Mouse (Mus musculus) adrenal gland, postnatal 4 days (tissue): ENCODE data around the gene Timm23. TPM values are rescaled to one million over a fixed set of nuclear protein-coding genes. Genes with fewer than 3 reads are reported as not detected.
A peak's percentile ranks its signal among the peaks of the same experiment; 100 is the strongest.
"Not testable (repeated sequence)": the region's sequence is repeated elsewhere in the genome, so short reads cannot be mapped to it uniquely, and the experiment has no call there.

ENCODE experiments used
- DNase-seq, 2 experiments: peaks; one replicate each; pipeline ENCODE4 v3.0.0; 2021 to 2022; ENCODE audit warnings: low spot score in 2 of 2, mixed read lengths in 2 of 2
- long read RNA-seq, 2 experiments: library from polyadenylated mRNA; stranded (forward); transcript quantifications; one replicate each; pipeline ENCODE4 v2.0.0; 2021
- total RNA-seq, 2 experiments: library from RNA; stranded (reverse); gene quantifications; 2 replicates each; pipeline ENCODE4 v1.2.3; 2021

Timm23 gene
- total RNA-seq, result 100 to 1,000 TPM; 108 to 118 TPM
- long read RNA-seq, experiment 1, transcript Timm23-201 (7 exons, 1,173 nt), result major isoform, 231 of 243 reads
- long read RNA-seq, experiment 1, partial matches to known transcripts, result 2 of 243 reads
- long read RNA-seq, experiment 1, other reads (novel, unspliced or antisense), result 10 of 243 reads
- long read RNA-seq, experiment 2, transcript Timm23-201 (7 exons, 1,173 nt), result major isoform, 239 of 257 reads
- long read RNA-seq, experiment 2, partial matches to known transcripts, result 0 of 257 reads
- long read RNA-seq, experiment 2, other reads (novel, unspliced or antisense), result 17 of 257 reads

DNA sequence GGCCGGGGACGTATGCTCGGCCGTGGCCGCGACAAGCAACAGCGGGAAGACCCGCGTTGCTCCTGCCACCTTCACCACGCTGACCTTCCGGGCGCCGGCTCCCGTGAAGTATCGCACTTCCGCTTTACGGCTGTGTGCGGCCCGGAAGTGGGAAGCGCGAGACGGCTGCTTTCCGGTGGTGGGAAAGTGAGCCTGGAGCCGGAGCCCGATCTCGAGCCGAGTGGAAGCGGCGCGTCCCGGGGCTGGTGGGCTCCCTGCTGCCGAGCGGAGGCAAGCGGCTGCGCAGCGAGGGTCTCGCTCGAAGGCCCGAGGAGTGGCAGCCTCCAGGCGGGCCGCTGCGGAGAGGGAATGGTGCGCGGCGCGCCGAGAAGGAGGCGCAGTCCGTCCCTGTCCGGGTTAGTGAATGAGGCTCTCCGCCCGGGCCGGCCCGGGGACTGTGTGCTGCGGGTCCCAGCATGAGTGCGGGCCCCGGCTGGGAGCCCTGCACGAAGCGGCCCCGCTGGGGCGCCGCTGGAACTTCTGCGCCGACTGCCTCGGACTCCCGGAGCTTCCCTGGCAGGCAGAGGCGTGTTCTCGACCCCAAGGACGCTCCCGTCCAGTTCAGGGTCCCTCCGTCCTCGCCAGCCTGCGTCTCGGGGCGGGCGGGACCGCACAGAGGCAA, at the start of gene Timm23, which contains the start of gene Parg:
Timm23 (minus strand) TSS at position 108 of the 661 bp plus-strand sequence.
Parg (plus strand) TSS at position 159 of the 661 bp plus-strand sequence.
- peak; percentile 51 to 75 for DNase-seq

DNA sequence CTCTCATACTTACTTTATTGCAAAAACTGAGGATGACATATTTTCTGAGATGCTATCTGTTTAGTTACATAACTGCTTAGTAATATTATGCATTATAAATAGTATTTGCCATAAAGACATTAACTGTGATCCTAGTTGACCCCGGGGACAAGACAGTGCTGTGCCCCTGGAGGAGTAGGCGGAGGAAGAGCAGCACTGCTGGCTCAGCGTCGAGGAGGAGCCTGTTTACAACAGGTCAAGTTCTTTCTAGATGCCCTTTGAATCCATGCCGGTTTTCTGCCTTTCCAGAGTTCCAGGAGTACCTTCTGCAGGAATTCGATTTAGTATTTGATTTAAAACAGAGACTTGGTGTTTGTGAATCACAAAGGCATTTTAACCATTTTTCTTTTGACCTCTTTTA, 47.9 kb upstream of the Timm23 start:
- DNase-seq, result no peak

DNA sequence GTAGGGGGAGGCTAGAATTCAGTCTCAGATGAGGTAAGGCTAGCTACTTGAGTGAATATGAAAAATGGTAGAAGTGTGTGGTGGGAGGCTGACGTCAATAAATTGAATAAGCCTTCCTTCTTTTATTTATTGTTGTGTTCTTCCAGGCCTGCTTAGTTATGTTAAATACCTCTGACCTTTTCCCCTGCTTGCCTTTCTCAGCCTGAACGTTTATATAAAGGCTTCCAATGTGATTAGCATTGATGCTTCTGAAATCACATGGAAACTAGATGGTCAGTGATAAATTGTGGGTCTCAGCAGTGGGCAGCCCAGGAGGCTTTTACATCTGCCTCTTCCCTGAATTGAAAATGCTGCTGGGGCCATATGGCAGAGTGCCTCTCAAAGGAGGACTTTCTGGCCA, 44.3 kb upstream of the Timm23 start:
- DNase-seq, result no peak

DNA sequence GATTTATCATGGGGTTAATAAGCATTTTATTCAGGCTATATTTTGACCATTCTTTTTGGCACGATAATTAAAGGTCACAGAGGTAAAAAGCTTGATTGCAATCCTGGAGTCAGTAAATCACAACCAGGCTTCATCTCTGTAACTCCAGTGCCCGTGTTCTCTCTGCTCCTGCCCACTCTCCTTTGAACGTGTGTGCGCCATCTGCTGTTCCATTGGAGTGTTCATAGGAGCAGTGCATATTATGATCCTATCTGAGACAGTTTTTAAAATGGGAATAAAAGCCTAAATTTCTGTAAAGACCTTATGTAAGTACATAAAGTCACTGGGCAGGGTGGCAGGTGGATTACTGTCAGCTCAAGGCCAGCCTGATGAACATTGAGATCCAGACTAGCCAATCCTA, 40.7 kb upstream of the Timm23 start:
- DNase-seq, result no peak

DNA sequence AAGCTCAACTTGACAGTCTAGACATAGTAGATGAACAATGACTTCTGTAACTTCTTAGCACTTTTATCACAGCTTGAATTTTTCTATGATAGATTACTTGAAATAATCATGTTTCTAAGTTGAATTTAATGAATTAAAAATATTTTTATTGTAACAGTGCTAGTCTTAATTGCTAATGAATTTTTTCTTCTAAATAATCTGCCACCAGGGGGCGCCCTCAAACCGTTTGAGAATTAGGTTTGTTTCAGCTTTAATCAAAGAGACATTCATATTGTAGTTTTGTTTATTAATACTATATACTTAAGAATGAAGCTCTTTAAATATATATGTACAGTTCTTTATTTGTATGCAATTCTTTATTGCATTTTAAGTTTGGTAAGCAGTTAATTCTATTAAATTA, 27.3 kb upstream of the Timm23 start:
- DNase-seq, result peak in 1 of 2 experiments; percentile 17

DNA sequence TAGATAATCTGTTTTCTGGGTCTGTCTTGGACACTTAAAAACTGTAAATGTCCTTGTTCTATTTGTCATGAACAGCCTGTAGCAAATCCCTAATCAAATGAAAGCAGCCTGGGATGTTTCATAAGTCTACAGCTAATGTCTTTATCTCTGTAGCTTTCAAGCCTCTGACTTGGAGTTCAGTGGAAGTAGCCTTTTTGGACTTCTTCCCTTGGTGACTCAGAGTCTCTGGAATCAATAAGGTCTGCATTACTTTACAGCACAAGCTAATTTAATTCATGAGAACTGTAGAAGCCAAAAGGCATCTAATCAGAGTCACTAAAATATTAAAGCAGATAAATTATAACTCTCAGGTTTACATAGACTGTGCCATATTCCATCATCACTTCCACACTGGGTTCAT, 24.9 kb upstream of the Timm23 start:
- DNase-seq, result no peak

DNA sequence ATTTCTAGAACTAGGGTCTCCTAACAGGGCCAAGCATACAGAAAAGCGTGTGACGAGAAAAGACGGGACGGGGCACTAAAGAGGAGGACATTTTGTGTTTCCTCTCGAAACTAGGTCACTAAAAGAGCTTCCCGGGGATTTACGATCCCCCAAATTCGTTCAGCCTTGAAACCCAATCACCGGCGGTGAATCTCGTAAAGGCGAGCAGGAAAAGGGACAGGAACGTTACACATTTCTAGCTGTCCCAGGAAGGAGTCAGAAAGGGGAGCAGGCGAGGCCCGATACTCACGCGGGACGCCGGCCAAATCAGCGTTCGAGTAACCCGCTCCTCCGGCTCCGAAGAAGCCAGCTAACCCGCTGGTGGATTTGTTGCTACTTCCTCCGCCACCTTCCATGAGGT, 344 bp downstream of the Timm23 start:
- DNase-seq, result peak in 1 of 2 experiments; percentile 21

DNA sequence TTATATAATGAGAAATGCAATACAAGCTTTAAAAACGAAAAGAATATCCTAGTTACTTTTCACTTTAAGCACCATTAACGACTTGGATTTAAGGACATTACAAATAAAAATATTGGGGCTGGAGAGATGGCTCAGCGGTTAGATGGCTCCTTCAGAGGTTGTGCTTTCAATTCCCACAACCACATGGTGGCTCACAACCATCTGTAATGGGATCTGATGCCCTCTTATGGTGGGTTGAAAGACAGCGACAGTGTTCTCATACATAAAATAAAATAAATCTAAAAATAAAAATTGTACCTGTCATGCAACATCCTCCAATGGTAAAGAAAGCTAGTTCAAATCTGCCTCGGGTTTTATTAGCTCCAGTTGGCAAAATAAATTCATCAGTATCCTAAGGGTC, 8.1 kb downstream of the Timm23 start:
- not testable (repeated sequence) for DNase-seq

DNA sequence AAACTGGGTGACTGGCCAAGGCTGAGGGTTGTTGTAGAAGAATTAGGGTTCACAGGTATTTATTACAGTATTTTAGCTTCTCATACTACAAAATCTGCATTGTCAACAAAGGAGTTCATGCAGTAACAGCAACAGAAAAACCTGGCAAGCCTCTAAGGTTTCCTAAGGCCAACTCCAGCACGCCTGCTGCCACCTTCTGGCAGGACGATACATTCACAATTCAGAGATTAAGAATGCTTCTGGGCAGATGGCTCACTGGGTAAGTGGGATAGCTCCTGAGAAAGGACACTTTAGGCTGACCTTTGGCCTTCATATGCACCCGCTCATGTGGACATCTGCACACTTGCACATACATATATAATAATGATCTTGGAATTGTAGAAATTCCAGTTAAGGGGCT, 9.3 kb downstream of the Timm23 start:
- peak in 1 of 2 experiments; percentile 21 for DNase-seq

DNA sequence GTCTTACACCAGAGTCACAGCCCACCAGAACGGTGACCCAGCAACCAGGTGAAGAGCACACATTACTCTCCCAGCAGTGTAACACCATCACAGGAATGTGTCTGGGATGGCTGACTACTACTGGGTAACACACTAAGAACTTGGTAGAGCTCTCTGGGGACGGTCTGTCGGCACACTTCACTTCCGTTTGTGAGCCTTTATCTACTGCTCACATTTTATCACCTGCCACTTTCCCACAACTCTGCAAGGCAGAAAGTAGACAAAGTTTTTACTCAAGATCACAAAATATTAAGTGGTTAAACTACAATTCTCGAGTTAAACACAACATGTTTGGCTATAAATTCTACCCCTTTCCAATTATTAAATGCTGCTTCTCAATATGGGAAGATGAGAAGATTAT, 9.8 kb downstream of the Timm23 start:
- no peak for DNase-seq

DNA sequence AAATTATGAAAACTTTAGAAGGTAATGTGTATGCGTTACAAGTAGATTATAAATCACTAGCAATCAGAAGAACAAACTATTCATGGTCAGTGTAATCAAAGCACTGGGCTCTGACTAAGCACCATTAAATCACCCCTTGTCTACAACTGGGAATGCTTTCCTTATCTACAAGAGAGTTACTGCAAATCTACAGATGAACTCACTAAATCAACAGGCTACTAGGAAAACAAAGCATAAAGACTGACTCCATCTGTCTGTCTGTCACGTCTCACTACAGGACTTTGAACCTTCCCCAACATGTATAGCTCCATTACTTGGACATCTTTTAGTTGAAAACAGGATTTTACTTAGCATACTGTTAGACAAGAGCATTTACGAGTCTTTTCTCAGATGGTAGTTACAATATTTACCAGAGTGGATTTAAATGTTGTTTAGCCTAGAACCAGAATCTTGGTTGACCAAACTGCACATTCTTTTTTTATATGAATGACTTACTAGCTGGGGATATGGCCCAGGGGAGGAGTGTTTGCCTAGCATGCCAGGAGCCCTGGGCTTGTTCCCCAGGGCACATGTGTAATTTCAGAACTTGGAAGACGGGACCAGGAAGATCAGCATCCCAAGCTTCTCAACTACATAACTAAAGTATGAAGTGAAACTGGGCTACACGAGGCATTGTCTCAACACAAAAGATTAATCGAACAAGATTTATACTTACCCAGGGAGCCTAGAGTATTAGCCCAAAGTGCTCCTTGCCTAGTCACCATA, 10.9 kb downstream of the Timm23 start:
- no peak for DNase-seq

DNA sequence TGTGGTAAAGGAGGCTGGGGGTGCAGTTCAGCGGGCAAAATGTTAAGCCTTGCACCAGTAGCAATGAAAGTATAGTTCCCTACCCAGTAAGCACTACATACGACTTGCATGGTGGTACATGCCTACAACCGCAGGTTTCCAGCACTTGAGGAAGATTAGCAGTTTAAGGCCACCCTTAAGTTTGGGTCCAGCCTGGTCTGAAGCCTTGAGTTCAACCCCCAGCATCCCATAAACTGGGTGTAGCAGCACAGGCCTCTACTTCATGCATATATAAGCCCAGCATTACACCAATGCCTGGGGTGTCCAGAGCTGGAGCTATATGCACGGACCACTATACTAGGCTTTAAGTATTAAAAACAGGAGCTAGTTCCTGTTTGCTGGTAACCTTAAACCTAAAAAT, 17.9 kb downstream of the Timm23 start:
- no peak for DNase-seq

DNA sequence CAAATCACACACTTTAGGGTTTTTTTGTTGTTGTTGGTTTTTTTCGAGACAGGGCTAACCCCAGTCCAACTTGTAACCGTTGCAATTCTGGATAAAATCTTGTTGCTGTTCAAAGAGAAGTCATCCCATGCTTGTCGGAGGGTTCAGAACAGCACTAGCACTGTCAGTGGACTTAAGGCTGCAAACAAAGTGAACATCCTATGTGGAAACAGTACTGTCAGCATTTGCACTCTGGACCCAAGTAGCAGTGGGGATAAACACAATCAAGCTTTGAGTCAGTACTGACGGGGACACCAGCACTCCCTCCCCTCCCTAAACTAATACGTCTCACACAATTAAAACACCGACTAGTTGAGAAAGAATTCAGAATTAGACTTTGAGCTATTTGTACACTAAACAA, 20.8 kb downstream of the Timm23 start:
- no peak for DNase-seq

DNA sequence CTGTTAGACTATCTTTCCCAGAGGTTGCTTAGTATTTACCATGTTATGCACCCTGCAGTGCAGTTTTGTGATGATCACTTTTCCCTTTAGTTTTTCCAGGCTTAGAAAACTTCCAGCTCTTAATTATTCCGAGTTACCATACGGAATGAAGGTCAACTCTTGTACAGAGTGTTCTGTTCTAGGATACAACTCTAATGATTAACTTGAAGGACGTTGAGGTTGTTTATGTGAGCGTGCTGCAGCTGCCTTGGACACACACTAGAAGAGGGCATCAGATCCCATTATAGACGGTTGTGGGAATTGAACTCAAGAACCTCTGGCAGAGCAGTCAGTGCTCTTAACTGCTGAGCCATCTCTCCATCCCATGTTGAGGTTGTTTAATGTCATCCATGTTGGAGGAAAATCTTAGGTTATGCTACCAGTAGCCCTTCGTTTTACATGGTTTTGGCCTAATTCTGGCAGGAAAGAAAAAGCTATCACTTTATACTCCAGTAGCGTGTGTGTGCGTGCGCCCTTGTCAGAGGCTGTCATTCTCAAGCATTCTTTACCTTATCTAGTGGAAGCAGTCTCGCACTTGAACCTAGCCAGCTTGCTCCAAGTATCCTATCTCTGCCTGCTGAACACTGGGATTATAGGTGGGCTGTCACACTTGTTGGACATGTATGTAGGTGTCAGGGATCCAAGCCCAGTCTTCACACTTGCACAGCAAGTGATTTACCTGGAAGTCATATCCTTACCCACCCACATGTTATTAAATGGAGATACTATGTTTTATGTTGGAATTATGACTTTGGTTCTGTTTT, 22.1 kb downstream of the Timm23 start:
- no peak for DNase-seq

DNA sequence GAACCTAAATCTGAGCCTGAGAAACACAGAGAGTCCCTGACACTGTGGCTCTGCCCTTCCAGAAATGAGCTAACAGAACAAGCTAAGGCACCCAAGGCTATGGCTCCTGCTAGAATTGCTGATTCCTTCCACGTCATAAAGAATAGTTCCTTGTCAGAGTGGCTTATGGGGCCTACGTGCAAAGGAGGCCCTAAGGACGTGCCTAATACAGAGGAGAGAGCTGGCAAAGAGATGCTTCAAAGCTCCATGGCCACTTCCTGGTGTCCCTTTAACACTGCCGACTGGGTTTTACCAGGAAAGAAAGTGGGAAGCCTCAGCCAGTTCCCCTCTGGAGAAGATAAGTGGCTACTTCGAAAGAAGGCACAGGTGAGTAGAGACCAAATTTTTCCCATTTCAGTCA, 25.1 kb downstream of the Timm23 start:
- DNase-seq, result not testable (repeated sequence)

DNA sequence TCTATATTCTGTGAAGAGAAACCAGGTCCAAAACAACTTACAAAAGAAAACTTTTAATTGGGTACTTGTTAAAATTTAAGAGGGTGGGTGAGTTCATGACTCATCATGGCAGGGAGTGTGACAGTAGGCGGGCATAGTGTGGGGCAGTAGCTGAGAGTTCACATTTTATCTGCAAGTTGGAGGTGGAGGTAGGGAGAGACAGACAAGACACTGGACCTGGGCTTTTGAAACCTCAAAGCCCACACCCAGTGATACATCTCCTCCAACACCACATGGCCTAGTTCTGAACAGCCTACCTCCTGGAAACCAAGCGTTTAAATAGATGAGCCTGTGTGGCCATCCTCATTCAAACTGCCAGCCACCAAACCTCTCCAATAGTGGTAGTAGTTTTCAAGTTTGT, 26.4 kb downstream of the Timm23 start:
- DNase-seq, result no peak

DNA sequence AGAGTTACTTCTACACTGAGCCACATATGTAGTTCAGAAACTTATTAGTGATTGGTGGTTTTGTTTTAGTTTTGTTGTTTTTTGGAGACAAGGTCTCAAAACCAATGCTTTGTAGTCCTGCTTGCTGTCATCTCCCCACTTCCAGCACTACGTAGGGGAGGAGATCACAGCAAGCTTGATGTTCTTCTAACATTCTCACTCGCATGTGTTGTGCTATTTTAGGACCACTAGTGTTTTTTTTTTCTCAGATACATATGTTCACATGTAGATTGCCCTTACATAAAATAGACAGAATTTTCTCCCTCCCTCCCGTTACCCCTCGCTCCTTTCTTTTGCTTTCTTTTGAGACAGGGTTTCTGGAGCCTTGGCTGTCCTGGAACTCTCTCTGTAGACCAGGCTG, 31.6 kb downstream of the Timm23 start:
- no peak for DNase-seq

DNA sequence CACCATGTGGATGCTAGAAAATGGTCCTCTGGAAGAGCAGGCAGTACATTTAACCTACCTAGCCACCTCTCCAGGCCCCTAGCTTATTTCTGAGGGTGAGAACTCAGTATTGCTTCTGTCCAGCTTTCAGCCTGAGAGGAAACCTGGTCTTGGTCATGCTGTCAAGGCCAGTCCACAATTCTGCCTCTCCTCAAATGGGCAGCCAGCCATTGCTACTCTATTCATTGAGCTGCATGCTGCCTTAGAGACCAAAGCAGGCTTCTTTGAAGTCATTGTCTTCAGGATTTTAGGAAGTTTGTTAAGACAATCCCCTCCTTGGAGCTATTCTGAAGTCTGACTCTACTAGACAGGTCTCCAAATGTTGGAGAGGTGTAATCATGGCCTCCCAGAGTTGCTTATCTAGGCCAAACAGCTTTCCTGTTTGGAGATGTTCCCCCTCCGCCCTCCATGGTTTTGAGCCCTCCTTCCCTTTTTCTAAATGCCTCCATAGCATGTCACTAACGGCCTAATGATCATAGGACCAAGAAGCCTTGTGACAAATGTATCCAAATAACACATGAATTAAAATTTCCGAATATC, 33.0 kb downstream of the Timm23 start:
- no peak for DNase-seq

DNA sequence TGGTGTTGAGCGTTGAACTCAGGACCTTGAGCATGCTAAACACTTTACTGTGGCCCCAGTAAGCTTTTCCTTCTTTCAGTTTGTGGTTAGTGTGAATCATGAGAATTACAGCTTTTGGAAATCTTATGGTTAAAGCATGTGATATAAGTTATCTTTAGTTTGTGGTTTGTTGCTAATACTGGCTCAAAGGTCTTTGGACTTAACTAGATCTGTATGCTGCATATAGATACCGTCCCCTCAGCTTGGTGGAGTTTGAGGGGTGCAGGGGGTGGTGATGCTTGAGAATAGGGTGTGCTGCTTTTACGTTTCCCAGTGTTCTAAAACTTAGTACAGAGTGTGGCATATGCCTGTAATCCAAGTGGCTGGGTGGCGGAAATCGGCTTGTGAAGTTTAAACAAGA, 34.4 kb downstream of the Timm23 start:
- no peak for DNase-seq

DNA sequence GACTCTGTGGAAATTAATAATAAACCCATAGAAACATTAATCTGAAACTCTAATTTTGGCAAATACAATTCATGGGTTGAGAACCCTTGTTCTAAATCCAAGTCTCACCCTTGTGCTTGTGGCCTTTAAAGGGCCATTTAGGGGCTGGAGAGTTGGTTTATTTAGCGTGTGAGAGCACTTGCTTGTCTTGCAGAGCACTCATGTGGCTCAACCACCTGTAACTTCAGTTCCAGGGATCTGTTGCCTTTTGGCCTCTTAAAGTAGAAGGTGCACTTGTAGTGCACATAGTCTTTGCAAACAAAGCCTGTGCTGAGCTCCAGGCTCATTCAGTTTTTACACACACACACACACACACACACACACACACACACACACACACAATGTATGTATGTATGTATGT, 34.9 kb downstream of the Timm23 start:
- DNase-seq, result no peak

DNA sequence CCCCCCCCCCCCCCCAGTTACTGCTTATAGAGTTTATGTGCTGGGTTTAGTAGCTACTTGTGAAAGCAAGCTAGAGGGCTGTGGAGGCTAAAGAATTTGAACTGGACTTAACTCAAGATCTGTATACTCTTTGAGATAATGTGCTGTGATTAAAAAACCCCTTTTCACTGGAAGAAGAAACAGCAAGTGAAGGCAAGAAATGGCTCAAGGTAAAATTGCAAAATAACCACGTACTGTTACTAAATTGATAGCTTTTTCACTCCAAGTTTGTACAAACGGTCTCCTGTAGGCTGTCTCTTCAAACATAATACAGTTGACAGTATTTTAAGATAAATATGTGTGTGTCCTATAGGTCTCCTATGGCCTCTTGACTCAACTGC, 35.6 kb downstream of the Timm23 start:
- DNase-seq, result no peak
